Mouse (Mus musculus): Measurements from ENCODE around the gene Ksr2. TPM values are rescaled to one million over a fixed set of nuclear protein-coding genes. Genes with fewer than 3 reads are reported as not detected.

Ksr2 gene
- total RNA-seq, 2 experiments from 2014 or later, result 37.4 to 41.0 TPM

DNA sequence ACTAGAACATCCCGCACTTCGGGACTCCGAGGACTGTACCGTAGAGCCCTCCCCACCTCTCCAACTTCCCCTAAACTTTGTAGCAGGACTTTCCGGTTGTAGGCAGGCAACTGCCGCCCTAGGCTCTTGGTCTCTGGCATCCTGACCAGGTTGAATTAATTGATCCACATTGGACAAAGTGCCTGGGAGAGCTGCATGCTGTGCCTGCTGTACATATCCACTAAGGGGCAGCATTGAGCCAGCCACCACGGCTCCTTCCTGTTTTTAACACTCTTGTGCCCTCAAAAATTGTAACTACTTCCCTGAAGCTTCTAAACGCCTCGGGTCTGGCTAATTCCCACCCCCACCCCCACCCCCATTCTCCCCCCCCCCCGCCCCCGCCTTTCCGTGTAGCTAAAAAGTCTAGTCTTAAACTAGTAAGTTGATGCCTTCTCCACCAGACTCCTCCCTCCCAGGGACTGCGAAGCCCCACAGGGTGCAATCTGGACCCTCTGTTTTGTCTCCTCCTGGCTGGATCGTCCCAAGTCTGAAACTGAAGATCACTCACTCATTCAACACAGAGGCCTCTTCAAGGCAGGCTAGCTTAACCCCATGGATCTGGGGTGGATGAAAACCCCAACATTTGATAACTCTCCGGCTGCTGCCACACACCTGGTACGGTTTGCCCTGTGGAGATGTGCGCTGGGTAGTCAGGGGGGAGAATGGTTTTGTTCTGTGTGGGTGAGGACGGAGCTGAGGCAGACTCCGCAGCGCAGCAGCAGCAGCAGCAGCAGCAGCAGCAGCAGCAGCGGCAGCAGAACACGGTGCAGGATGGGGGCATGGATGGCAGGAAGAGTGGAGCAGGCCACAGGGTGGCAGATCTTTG, 95.9 kb downstream of the Ksr2 start:
- intact Hi-C loops (cut with DNase I), result loop anchor here (5.0 kb wide), 1 partner anchor 438 kb away; no protein-coding TSS in a partner anchor
- DNase-seq (ENCODE audit: low spot score in 2 of 2), result peak in 1 of 2 experiments; percentile 50

DNA sequence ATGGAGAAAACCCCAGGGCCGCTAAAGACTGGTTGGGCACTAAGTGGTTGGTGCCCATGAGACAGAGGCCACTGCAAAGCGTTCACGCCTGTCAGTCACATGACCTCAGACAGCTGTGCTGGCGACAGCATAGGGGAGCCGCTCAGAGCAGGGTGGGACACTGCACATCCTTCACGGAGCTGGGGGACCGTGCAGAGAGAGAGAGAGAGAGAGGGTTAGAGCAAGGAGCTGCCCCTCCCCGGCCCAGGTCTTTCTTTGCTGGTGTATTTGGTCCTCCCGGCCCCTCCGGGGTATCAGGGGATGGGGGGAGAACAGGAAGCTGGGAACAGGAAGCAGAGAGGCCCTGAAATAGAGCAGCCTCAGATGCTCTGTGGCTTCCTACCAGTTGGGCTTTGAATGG, 97.1 kb downstream of the Ksr2 start:
- intact Hi-C loops (cut with DNase I), result no loop called here
- no peak for DNase-seq (ENCODE audit: low spot score in 2 of 2)

DNA sequence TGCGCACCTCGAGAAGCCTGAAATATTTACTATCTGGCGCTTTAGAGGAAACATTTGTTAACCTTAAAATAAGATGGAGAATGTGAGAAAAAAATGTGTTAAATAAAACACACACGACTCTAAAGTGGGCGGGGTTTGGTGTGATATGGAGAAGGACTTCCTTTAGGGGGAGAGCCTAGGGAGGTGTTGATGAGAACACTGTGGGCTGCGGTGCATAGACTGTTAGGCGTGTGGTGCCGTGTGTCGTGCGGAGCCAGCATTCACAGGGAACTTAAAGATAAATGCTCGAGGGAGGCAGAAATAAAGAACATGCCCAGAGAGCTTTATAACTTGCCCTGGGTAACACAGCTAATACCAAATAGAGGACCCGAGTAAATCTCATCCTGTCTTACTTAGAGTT, 101.6 kb downstream of the Ksr2 start:
- peak in 1 of 2 experiments; percentile 64 for DNase-seq (ENCODE audit: low spot score in 2 of 2)
- intact Hi-C loops (cut with DNase I), result loop anchor here (5.0 kb wide), 2 partner anchors 417 to 487 kb away; no protein-coding TSS in a partner anchor

DNA sequence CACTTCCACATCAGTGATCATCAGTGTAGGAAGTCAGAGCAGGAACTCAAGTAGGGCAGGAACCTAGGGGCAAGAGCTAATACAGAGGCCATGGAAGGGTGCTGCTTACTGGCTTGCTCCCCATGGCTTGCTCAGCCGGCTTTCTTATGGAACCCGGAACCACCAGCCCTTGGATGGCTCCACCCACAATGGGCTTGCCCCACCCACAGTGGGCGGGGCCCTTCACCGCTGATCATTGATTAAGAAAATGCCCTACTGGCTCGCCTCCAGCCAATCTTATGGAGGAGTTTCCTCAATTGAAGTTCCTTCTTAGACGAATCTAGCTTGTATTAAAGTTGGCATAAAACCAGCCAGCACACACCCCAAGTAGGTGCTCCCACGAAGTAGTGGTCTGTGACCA, 102.1 kb downstream of the Ksr2 start:
- intact Hi-C loops (cut with DNase I), result loop anchor here (2.0 to 5.0 kb wide), 3 partner anchors 321 to 486 kb away; no protein-coding TSS in a partner anchor
- no peak for DNase-seq (ENCODE audit: low spot score in 2 of 2)

DNA sequence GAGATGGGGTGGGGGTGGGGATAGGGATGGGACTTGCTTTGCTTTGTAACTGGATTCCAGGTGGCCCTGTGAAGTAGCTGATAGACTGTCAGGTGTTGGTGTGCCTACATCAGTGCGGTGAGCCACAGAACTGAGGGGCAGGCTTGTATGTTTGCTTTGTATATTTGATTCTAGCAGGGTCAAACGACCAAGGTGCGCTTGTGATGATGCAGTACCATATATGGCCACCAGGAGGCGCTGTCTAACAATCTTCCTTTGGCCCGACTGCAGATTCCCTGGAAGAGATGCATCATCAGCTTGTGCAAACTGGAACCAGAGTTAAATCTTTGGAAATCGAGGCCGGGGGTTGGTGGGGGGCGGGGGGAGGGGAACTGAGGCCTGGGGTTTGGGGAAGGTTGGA, 102.8 kb downstream of the Ksr2 start:
- intact Hi-C loops (cut with DNase I), result loop anchor here (2.0 to 5.0 kb wide), 3 partner anchors 320 to 486 kb away; no protein-coding TSS in a partner anchor
- peak; percentile 58 to 71 for DNase-seq (ENCODE audit: low spot score in 2 of 2)

DNA sequence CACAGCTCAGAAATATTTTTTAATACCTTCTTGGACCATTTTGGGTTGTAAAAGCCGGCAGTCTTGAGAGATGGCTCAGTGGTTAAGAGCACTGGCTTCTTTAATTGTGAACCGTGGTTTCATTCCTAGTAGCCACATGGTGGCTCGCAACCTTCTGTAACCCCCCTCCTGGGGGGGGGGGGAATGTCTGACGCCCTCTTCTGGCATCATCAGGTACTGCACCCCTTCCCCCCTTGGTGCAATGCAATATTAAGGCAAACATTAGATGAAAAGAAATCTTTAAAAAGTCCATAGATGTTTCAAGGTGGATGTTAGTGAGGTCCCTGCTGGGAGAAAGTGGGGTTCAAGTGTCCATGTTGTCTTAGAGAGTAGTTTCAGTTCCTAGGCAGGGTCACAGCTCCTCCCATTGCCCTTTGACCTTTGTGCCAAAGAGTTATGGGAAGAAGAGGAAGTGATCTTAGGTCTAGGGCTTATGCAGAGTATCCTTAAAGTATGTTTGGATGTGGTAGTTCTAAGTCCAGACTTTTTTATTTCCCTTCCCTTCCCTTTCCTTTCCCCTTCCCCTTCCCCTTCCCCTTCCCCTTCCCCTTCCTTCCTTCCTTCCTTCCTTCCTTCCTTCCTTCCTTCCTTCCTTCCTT, 106.2 kb downstream of the Ksr2 start:
- DNase-seq (ENCODE audit: low spot score in 2 of 2), result no peak
- intact Hi-C loops (cut with DNase I), result loop anchor here (5.0 kb wide), 3 partner anchors 172 to 482 kb away; no protein-coding TSS in a partner anchor

DNA sequence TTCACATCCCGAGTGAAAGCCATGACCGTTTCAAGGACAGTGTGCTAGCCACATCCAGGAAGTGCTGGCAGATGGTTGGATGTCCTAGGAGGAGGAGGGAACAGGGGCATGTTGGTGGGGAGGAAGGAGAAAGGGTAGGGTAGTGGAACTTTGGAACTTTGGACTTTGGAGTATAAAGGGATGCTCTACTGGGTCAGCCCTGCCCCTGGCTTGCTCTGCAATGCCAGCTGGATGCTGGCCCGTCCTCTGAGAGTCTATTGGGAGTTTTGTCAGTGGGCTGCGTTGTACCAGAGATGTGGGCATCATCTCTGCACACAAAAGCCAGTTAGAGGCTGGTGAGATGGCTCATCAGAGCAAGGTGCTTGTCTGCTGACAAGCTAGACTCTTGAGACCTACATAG, 107.4 kb downstream of the Ksr2 start:
- intact Hi-C loops (cut with DNase I), result loop anchor here (5.0 kb wide), 1 partner anchor 171 kb away; no protein-coding TSS in a partner anchor
- no peak for DNase-seq (ENCODE audit: low spot score in 2 of 2)

DNA sequence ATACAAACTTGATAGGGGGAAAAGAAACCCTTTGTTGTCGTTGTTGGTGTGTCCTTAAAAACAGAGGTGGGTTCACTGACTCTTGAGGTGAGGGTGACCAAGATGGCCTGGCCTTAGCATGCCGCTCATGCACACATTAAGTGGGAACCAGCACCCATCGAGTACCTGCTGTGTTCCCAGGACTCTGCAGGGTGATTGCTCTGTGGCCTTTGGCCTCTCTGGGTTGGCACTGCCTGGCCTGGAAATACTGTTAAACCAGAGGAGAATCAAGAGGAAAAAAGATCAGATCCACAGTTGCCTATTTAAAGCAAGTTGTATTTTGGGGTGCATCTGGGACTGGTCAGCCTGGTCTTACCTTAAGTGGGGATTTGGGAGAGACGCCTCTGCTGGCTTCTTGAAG, 107.9 kb downstream of the Ksr2 start:
- DNase-seq (ENCODE audit: low spot score in 2 of 2), result no peak
- intact Hi-C loops (cut with DNase I), result loop anchor here (5.0 kb wide), 1 partner anchor 171 kb away; no protein-coding TSS in a partner anchor

DNA sequence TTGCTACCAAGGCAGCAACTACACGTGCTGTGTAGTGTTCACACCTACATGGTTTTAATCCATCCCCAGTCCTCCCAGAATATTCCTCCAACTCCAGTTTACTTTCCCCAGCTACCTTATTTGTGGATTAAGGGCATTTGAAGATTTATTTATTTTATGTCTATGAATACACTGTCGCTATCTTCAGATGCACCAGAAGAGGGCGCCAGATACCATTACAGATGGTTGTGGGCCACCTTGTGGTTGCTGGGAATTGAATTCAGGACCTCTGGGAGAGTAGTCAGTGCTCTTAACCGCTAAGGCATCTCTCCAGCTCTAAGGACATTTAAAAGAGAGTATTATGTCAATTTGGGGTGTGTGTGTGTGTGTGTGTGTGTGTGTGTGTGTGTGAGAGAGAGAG, 108.7 kb downstream of the Ksr2 start:
- no peak for DNase-seq (ENCODE audit: low spot score in 2 of 2)
- intact Hi-C loops (cut with DNase I), result loop anchor here (5.0 kb wide), 1 partner anchor 170 kb away; no protein-coding TSS in a partner anchor

DNA sequence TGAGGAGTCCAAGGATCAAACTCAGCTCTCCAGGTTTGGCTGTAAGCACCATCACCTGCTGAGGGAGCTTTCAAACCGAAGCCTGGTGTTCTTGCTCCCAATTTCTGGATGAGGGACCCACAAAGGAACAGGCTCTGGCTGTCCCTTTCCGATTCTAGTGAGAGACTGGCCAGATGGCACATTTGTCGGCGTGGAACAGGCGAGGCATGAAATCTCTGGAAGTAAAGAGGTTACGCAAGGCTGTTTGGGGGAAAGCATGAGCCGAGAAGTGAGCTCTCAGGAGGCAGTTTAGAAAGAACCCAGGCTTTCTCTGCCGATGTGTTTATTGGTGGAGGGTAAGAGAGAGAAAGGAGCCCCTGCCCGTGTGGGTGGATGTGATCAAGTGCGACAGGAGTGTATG, 109.2 kb downstream of the Ksr2 start:
- peak in 1 of 2 experiments; percentile 44 for DNase-seq (ENCODE audit: low spot score in 2 of 2)
- intact Hi-C loops (cut with DNase I), result loop anchor here (5.0 kb wide), 1 partner anchor 169 kb away; no protein-coding TSS in a partner anchor

DNA sequence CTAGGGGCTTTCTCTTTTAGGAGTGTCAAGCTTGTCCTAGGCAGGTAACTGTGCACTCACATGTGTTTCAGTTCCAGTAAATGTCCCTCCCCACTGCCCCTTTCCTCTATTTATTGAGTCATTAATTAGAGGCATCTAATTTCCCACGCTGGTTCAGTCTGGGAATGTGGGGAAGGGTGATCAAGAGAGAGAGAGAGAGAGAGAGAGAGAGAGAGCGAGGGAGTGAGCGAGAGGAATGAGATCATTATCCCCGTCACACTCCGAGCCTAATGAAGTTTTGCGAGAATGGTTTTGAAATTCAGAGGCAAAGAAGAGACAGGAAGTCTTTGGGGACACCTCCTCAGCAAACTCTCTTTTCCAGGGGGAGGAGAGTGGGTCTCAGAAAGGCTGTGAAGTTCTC, 117.2 kb downstream of the Ksr2 start:
- intact Hi-C loops (cut with DNase I), result no loop called here
- DNase-seq (ENCODE audit: low spot score in 2 of 2), result no peak

DNA sequence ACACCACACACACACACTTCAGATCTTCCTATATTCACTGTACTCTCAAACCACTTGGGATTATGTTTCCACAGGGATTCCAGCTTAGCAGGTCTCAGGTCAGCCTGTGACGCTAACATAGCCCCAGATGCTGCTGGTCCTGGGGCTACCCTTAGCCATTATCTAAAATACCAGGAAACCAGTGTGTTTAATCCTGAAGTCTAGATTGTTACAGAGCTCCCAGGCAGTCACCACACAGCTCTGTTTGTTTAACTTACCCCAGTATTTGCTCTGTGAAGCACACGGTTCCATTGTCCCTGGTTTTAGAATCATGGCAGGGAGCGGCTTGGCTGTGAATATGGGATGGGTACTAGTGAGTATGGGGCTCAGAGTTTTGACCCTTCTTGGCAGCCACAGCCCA, 125.4 kb downstream of the Ksr2 start:
- intact Hi-C loops (cut with DNase I), result no loop called here
- DNase-seq (ENCODE audit: low spot score in 2 of 2), result no peak

DNA sequence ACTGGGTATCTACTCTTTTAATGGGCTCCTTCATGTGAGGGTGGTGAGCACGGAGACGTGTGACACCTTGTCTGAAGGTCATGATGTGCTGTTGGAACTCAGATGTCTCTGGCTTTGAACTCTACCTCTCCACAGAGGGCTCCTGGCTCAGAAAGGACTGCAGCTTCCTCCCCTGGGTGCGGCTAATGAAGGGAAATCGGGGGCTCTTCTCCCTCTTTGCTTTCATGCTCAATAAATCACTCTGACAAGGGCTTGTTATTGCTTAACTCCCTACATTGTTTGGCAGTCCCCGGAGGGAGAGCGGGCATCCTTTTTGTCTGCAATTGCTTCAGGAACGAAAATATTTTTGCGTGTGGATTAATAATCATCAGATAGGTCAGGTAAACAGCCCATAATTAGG, 127.9 kb downstream of the Ksr2 start:
- intact Hi-C loops (cut with DNase I), result no loop called here
- DNase-seq (ENCODE audit: low spot score in 2 of 2), result no peak

DNA sequence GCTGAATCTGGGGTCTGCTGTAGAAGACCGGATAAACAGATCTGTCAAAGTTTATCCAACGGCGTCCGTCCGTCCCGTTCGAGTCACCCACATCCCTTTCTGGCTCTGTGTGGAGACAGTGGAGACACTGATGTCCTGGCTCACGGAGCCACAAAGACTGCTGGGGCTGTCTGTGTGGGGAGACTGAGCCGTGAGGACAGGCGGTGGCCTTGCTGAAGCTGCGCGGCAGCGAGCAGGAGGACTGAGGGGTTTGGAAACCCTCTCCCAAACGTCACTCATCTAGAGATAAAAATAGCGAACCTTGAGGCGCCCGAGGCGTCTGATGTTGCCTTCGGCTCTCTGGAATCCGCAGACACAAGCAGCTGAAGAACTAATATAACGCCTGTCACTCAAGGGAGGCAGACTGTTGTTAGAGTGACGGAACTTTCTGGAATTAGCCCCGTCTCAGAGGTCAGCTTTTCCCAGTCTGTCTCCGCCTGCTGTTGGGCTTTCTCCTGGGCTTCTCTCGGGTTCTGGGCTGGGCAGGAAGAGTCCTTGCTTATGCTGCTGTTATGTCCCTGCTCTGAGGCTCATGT, 133.0 kb downstream of the Ksr2 start:
- intact Hi-C loops (cut with DNase I), result no loop called here
- DNase-seq (ENCODE audit: low spot score in 2 of 2), result no peak

DNA sequence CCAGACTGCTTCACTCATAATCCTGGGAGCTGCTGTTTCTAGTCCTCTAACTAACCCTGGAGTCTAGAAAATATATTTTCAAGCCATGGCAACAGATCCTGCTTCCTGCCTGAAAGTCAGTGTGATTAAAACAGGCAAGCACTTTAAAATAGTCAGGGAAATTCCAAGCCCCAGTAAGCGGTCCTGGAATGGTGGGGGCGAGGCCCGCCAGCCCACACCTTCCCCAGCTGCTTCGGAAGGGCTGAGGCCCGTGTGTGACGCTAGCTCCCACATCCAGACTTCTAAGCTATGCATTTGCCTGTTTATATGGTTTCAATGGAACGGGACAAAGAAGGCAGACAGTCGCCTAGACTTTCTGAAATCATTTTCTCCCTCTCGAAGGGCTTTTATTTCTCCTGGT, 137.2 kb downstream of the Ksr2 start:
- peak in 1 of 2 experiments; percentile 81 for DNase-seq (ENCODE audit: low spot score in 2 of 2)
- intact Hi-C loops (cut with DNase I), result no loop called here

DNA sequence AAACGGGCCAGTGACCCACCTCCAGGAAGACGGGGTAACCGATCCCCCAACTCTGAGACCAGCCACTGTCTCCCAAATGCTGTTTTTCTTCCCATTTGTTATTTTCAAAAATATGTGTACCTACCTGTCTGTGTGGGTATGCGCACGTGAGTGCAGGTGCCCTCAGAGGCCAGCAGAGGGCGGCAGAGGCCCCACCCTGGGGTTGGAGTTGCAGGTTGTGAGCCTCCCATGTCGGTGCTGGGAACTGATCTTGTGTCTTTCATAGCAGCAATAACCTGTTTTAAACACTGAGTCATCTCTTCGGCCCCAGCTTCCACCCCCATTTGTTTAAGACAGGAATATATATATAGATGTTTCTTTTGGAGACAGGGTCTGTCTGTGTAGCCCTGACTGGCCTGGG, 138.3 kb downstream of the Ksr2 start:
- DNase-seq (ENCODE audit: low spot score in 2 of 2), result no peak
- intact Hi-C loops (cut with DNase I), result no loop called here

DNA sequence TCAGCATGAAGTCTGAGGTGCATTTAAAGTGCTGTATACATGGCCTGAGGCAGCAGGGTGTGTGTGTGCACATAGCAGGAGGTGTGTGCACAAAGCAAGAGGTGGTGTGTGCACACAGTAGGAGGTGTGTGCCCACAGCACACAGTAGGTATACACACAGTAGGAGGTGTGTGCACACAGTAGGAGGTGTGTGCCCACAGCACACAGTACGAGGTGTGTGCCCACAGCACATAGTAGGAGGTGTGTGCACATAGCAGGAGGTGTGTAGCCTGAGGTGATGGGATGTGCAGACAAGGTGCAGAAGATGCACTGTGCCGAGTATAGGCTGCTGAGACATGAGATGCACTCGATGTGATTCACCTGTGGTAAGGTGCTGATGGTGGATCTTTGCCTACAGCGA, 140.7 kb downstream of the Ksr2 start:
- DNase-seq (ENCODE audit: low spot score in 2 of 2), result no peak
- intact Hi-C loops (cut with DNase I), result no loop called here

DNA sequence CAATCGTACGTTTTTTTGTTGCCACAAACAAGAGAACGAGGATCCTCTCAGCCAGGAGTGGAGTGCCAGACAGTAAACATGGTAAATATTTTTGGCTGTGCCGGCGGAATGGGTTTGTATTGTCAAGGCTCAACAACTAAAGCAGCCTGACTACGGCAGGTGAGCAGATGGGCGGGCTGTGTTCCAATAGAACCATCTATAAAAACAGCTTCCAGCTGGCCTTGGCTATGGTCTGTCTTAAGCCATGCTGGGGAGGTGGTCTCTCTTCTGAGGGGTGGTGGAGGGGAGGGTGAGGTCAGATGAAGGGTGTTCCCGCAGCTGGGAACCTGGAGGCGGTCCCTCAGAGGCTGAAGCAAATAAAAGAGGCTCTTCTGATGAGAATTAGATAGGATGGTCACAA, 142.8 kb downstream of the Ksr2 start:
- intact Hi-C loops (cut with DNase I), result no loop called here
- DNase-seq (ENCODE audit: low spot score in 2 of 2), result no peak

DNA sequence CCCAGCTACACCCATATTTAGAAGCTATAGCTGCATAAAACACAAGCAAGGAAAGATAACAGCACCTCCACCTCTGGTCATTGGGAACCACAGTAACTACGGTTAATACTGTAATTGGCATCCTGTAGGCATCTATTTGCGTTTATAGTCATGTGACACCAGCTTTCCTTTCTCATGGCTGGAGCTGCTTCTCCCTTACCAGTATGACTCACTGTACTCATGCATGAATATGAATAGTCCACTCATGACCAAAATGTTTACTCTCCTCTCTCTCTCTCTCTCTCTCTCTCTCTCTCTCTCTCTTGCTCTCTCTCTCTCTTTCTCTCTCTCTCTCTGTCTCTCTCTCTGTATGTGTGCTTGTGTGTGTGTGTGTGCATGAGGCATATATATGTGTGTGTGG, 147.3 kb downstream of the Ksr2 start:
- intact Hi-C loops (cut with DNase I), result no loop called here
- DNase-seq (ENCODE audit: low spot score in 2 of 2), result peak in 1 of 2 experiments; percentile 45

DNA sequence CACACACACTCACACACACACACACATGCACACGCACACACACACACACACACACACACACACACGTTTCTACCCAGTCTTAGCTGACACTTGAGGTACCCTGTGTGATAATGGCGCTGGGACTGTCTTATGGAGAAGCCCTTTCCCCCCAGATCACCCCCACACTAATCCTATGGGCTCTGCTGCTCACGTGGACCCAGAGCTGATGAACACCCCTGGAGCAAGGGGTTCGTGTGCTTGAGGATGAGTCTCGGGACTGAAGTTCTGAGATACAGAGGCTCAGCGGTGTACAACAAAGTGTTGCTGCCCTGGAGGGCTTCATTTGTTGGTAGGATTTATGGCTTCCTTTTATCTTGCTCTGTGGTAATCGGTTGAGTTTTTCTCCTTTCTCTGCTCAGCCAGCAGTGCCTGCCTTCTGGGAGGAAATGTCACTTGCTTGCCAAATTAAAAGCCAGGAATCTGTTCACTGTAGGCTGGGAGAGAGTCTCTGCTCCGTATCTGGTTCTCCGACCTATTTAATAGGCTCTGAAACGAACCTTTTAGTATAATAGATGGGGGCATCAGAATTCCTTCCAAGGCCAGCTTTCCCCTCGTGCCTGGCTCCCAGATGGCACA, 152.4 kb downstream of the Ksr2 start:
- DNase-seq (ENCODE audit: low spot score in 2 of 2), result no peak
- intact Hi-C loops (cut with DNase I), result no loop called here

Data from left cerebral cortex, postnatal 25 days (tissue).